Mouse (Mus musculus) midbrain, embryonic 16.5 days (tissue): ENCODE measurements around the gene Pla2g4f. TPM values are rescaled to one million over a fixed set of nuclear protein-coding genes. Genes with fewer than 3 reads are reported as not detected.

Experiments
- ATAC-seq: fragments of 200-750 bp; cut with Nextera tagmentation; 2 replicates; pipeline ENCODE4 v1.8.0; 2017; ENCODE audit warnings: moderate TSS enrichment
- H3K27ac ChIP-seq: fragments of 300-500 bp; sonication (generic); 2 replicates; pipeline ENCODE4 v1.5.1; 2014; ENCODE audit warnings: mild to moderate bottlenecking, low read length, mixed read lengths
- H3K27me3 ChIP-seq: fragments of 300-500 bp; sonication (generic); 2 replicates; pipeline ENCODE4 v1.6.1; 2014; ENCODE audit warnings: low read depth, low read length, mixed read lengths; ENCODE audit not compliant: control insufficient read depth, insufficient read depth
- H3K36me3 ChIP-seq: fragments of 300-500 bp; sonication (generic); 2 replicates; pipeline ENCODE4 v1.6.1; 2014; ENCODE audit warnings: mild to moderate bottlenecking, low read length, moderate library complexity, mixed read lengths; ENCODE audit not compliant: control insufficient read depth, insufficient read depth
- H3K4me1 ChIP-seq: fragments of 300-500 bp; sonication (generic); 2 replicates; pipeline ENCODE4 v1.6.1; 2014; ENCODE audit warnings: mild to moderate bottlenecking, low read length, mixed read lengths; ENCODE audit not compliant: control insufficient read depth, insufficient read depth
- H3K4me2 ChIP-seq: fragments of 300-500 bp; sonication (generic); 2 replicates; pipeline ENCODE4 v1.6.1; 2014; ENCODE audit warnings: mild to moderate bottlenecking, low read length, mixed read lengths
- H3K4me3 ChIP-seq: fragments of 300-500 bp; sonication (generic); 2 replicates; pipeline ENCODE4 v1.5.1; 2014; ENCODE audit warnings: low read depth, mild to moderate bottlenecking, low read length, moderate library complexity, mixed read lengths
- H3K9ac ChIP-seq: fragments of 300-500 bp; sonication (generic); 2 replicates; pipeline ENCODE4 v1.6.1; 2014; ENCODE audit warnings: low read depth, low read length, mixed read lengths
- H3K9me3 ChIP-seq: fragments of 300-500 bp; sonication (generic); replicated peaks from 2 replicates; pipeline ENCODE4 v1.6.1; 2014; ENCODE audit warnings: mild to moderate bottlenecking, low read length, mixed read lengths; ENCODE audit not compliant: control insufficient read depth, poor library complexity, severe bottlenecking
- WGBS: fragments of 180-500 bp; shearing (Covaris S2); extraction: QIAGEN DNeasy Blood & Tissue Kit; methylation state at CpG from one replicate; pipeline ENCODE4 v1.1.7; 2014; 5-methylcytosine and 5-hydroxymethylcytosine counted together
- polyA plus RNA-seq: library from polyadenylated mRNA; unstranded; fragments of >200 nt; fragmentation: Nextera tagmentation; extraction: Ambion mirVana; gene quantifications from 2 replicates; pipeline ENCODE4 v1.2.1, GENCODE M21; 2015

Pla2g4f gene
- polyA plus RNA-seq, 1 experiment from 2014 or later, result not detected

DNA sequence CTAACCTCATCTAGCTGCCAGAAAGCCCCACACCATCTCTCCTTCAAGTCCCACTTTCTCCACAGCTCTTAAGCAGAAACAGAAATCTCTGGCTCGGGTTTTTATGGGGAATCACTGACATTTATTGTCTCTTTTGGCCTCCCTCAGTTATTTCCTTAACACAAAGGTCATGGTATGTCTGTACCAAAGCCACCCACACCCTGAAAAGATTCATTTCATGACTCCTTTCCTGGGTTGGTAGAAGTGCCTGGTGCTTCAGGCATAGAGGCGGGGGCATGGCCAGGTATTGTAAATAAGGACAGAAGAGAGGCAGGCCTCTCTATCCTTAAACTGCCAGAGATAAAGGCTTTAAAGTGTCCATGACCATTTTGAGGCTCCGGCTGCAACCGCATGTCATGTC is 522 bp upstream of the Pla2g4f start:
- ATAC-seq, result no peak
- WGBS, result 93% methylated on average over 4 of the region's 4 CpGs
- no peaks in the 10 kb centered on the region for H3K9me3 ChIP-seq
- no peak overlapping the region for H3K27ac ChIP-seq
- peaks cover 22% of the 10 kb centered on the region for H3K36me3 ChIP-seq
- no peak overlapping the region for H3K4me2 ChIP-seq
- H3K4me3 ChIP-seq, result no peak overlapping the region
- no peak overlapping the region for H3K9ac ChIP-seq
- H3K27me3 ChIP-seq, result no peaks in the 10 kb centered on the region
- no peaks in the 10 kb centered on the region for H3K4me1 ChIP-seq

GRCm38 (mm10) chr2:120312276-120312825 is 1.6 kb downstream of the Pla2g4f start:
- H3K4me2 ChIP-seq, result no peak overlapping the region
- peaks cover 11% of the 10 kb centered on the region for H3K36me3 ChIP-seq
- 83% methylated on average over 7 of the region's 7 CpGs for WGBS
- H3K4me3 ChIP-seq, result no peak overlapping the region
- H3K9ac ChIP-seq, result no peak overlapping the region
- no peak for ATAC-seq
- H3K27ac ChIP-seq, result no peak overlapping the region
- H3K9me3 ChIP-seq, result no peaks in the 10 kb centered on the region
- no peaks in the 10 kb centered on the region for H3K27me3 ChIP-seq
- H3K4me1 ChIP-seq, result no peaks in the 10 kb centered on the region

- H3K4me3 ChIP-seq, result no peak overlapping the region
- no peak overlapping the region for H3K27ac ChIP-seq
Observed at GRCm38 (mm10) chr2:120304113-120304512, 9.9 kb downstream of the Pla2g4f start.

DNA sequence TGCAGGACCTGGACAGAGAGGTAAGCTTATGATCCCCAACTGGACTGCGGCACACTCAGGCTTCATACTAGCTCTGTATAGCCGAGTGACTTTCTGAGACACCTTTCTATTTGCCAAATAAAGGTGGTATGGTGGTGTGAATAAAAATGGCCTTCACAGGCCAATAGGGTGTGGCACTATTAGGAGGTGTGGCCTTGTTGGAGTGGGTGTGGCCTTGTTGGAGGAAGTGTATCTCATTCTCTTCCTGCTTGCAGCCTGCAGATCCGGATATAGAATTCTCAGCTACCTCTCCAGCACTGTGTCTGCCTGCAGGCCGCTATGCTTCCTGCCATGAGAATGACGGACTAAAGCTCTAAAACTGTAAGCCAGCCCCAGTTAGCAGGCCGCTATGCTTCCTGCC is 12.9 kb downstream of the Pla2g4f start:
- no peaks in the 10 kb centered on the region for H3K27me3 ChIP-seq
- no peak for ATAC-seq
- no peaks in the 10 kb centered on the region for H3K36me3 ChIP-seq
- no peak overlapping the region for H3K9ac ChIP-seq
- H3K4me3 ChIP-seq, result no peak overlapping the region
- H3K9me3 ChIP-seq, result no peaks in the 10 kb centered on the region
- 95% methylated on average over 6 of the region's 6 CpGs for WGBS
- H3K27ac ChIP-seq, result no peak overlapping the region
- no peak overlapping the region for H3K4me2 ChIP-seq
- no peaks in the 10 kb centered on the region for H3K4me1 ChIP-seq

More at GRCm38 (mm10) chr2:120304113-120304512, 9.9 kb downstream of the Pla2g4f start:
- Histone ChIP-seq H3K4me1 (no peaks in the 10 kb centered on the region), H3K27me3 (no peaks in the 10 kb centered on the region), H3K4me2 (no peak overlapping the region), H3K36me3 (no peaks in the 10 kb centered on the region), H3K9me3 (no peaks in the 10 kb centered on the region), H3K9ac (no peak overlapping the region)
- no peak for ATAC-seq
- WGBS, result 39% methylated on average over 3 of the region's 3 CpGs

DNA sequence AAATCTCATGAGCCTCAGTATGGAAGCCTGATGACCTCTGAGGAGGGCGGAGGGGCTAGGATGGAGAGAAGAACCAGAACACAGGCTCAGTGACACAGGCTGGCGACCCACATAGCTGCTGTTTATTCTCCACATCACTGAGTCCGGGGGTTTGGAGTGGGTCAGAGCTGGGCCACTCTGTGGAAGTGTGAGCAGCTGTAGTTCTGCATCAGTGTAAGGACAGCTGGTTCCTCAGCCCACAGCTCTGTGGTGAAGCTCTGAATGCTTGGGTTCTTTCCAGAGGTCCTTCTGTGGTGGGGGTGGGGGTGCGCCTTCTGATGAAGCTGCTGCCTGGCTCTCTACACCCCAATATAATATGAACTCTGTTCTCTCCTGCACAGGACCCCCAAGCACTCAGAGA is 14.1 kb downstream of the Pla2g4f start:
- Histone ChIP-seq H3K4me3 (no peak overlapping the region), H3K27ac (no peak overlapping the region), H3K27me3 (no peaks in the 10 kb centered on the region), H3K9ac (no peak overlapping the region), H3K36me3 (no peaks in the 10 kb centered on the region), H3K4me1 (no peaks in the 10 kb centered on the region), H3K9me3 (no peaks in the 10 kb centered on the region), H3K4me2 (no peak overlapping the region)
- ATAC-seq, result no peak
- 92% methylated on average over 4 of the region's 4 CpGs for WGBS

DNA sequence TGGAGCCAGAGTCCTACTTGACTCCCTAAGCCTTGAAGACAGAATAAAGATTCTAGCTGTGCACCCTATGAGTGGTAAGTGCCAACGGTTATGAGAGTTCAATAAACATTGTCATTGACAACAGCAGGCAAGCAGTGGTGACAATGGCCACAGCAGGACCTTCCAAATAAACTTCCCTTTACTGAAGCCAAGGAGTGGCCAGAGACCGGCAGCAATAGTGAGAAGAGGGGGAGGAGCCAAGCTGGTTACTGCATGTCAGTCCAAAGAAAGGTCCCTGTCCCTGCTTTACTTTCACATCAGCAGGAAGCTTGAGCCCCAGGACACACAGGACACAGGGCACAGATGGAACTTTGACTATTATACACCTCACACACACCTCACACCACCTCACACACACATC is 17.8 kb downstream of the Pla2g4f start:
- no peaks in the 10 kb centered on the region for H3K9me3 ChIP-seq
- 12% methylated on average over 2 of the region's 2 CpGs for WGBS
- no peak overlapping the region for H3K4me3 ChIP-seq
- H3K4me1 ChIP-seq, result no peaks in the 10 kb centered on the region
- no peaks in the 10 kb centered on the region for H3K36me3 ChIP-seq
- no peaks in the 10 kb centered on the region for H3K27me3 ChIP-seq
- H3K4me2 ChIP-seq, result no peak overlapping the region
- H3K27ac ChIP-seq, result no peak overlapping the region
- ATAC-seq, result no peak
- H3K9ac ChIP-seq, result no peak overlapping the region

DNA sequence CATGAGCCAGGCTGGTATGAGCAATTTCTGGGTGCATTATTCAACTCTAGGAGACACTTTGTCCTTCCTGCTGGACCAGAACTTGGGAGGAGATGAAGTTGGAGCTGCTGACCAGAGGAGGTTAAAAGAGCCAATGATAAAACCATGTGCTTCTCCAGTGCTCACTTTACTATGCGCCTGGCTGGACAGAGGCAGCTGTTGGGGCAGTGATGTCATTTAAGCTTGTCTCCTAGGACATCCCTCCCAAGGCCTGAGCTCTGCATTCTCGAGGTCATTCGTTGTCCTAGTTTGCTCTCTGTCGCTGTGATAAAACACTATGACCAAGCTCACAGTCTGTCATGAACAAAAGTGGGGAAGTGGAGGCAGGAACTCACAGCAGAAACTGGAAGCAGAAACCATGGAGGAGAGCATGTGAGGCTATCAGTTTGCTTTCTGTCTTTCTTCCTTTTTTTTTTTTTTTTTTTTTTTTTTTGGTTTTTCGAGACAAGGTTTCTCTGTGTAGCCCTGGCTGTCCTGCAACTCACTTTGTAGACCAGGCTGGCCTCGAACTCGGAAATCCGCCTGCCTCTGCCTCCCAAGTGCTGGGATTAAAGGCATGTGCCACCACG is 22.4 kb downstream of the Pla2g4f start:
- Histone ChIP-seq H3K9ac (no peak overlapping the region), H3K36me3 (no peaks in the 10 kb centered on the region), H3K27me3 (no peaks in the 10 kb centered on the region), H3K27ac (no peak overlapping the region), H3K9me3 (no peaks in the 10 kb centered on the region), H3K4me2 (no peak overlapping the region), H3K4me3 (no peak overlapping the region), H3K4me1 (no peaks in the 10 kb centered on the region)
- WGBS, result 92% methylated on average over 8 of the region's 9 CpGs
- no peak for ATAC-seq

DNA sequence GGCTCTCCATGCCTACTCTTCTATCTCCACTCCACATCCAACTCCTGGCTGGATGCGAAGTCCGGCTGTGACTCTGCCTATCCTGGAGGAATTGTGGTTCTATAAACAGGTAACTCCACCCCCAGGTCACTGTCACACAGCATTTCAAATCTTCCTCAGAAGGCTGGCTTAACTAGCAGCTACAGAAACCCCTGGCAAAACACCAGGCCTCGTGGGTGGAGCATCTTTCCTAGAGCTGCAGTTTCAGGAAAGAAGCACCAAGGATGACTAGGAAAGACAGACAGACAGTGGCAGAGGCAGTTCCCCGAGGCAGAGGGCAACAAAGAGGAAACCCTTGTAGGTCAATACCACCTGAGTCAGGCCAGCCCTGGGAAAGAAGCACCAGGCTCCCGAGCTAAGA is 25.0 kb downstream of the Pla2g4f start, which contains the start of gene Pla2g4d:
Gene Pla2g4d, minus strand, starts transcription at position 203 of the 400 bp plus-strand sequence.
- ATAC-seq, result no peak
- WGBS, result 80% methylated on average over 5 of the region's 5 CpGs

DNA sequence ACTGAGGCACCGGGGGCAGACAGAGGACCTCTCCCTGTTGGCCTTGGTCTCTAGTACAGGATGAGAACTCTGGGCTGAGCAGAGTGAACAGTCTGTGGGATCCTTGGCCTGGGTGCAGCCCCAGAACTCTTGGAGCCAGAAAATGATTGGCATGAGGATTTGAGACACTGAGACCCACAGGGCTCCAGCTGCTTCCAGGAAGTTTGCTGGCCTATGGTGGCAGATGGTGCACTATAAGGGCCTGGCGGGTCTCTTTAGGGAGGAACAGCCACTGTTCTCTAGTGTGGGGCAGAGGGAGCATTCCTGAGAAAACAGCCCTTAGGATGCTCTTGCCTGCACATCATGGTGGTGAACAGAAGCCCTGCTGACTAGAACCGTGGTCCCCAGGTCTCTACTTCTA is 25.6 kb downstream of the Pla2g4f start:
- H3K36me3 ChIP-seq, result no peaks in the 10 kb centered on the region
- no peak overlapping the region for H3K4me3 ChIP-seq
- no peak overlapping the region for H3K9ac ChIP-seq
- H3K4me1 ChIP-seq, result no peaks in the 10 kb centered on the region
- H3K9me3 ChIP-seq, result no peaks in the 10 kb centered on the region
- H3K4me2 ChIP-seq, result no peak overlapping the region
- H3K27ac ChIP-seq, result no peak overlapping the region
- H3K27me3 ChIP-seq, result no peaks in the 10 kb centered on the region
- WGBS, result 97% methylated on average over 3 of the region's 3 CpGs
- ATAC-seq, result no peak

More for the DNA sequence above, 25.0 kb downstream of the Pla2g4f start, which contains the start of gene Pla2g4d:
- no peak within 1 kb of the TSS for H3K4me2 ChIP-seq
- no peaks in the 10 kb centered on the region for H3K9me3 ChIP-seq
- no peaks in the 10 kb centered on the region for H3K4me1 ChIP-seq
- H3K36me3 ChIP-seq, result no peaks in the 10 kb centered on the region
- no peak within 1 kb of the TSS for H3K4me3 ChIP-seq
- no peaks in the 10 kb centered on the region for H3K27me3 ChIP-seq
- no peak within 1 kb of the TSS for H3K9ac ChIP-seq
- H3K27ac ChIP-seq, result no peak within 1 kb of the TSS
